Mouse (Mus musculus) cerebellum, adult (tissue): ENCODE results near the gene Cd109.

Experiments
- ATAC-seq: cut with Nextera tagmentation; 2 replicates; pipeline ENCODE4 v1.9.2; 2017; ENCODE audit warnings: mild to moderate bottlenecking, moderate library complexity, mixed read lengths; ENCODE audit not compliant: insufficient number of reproducible peaks, low FRiP score, low TSS enrichment

Gene Cd109

GRCm38 (mm10) chr9:78615401-78616021 is at the start of gene Cd109:
Cd109 (plus strand) TSS chr9:78615546.
- ATAC-seq, result no peak

- no peak for ATAC-seq
Measured at GRCm38 (mm10) chr9:78569934-78570333, 45.4 kb upstream of the Cd109 start.

- ATAC-seq, result no peak
Measured at GRCm38 (mm10) chr9:78576466-78576865, 38.9 kb upstream of the Cd109 start.

GRCm38 (mm10) chr9:78578824-78579223 is 36.5 kb upstream of the Cd109 start:
- ATAC-seq, result no peak

- ATAC-seq, result no peak
Measured at GRCm38 (mm10) chr9:78579644-78580396, 35.5 kb upstream of the Cd109 start.

DNA sequence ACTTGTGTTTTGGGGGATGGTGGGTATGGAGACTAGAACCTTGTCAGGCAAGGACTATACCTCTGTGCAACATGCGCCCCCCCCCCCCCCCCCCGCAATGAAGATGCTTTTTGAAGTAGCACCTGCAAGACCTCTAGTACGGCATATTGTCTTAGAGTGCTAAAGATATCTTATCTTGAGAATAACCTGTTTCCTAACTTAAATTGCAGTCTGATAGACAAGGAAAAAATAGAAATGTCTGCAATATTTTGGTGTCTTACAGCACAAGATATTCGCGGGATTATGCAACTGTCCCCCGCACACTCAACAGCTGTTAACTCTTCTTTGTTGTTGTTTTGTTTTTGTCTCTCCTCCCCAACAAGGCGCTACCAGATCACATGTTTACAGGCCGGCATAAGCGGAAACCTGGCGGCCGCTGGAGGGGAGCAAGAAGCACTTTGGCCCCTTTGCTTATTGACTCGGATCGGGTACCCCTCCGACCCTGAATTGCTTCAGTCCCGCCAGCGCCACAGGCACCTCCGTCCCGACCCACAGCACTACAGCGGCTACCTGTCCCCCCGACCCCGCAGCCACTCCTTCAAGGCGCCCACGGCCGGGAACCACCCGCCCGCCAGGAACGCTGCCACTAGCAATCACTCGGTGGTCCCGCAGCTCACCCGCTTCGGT is 28.0 kb upstream of the Cd109 start:
- ATAC-seq, result no peak

GRCm38 (mm10) chr9:78587914-78588313 is 27.4 kb upstream of the Cd109 start, which contains the start of gene Slc17a5:
Slc17a5 (minus strand) TSS chr9:78588041.
- ATAC-seq, result peak; percentile 95

DNA sequence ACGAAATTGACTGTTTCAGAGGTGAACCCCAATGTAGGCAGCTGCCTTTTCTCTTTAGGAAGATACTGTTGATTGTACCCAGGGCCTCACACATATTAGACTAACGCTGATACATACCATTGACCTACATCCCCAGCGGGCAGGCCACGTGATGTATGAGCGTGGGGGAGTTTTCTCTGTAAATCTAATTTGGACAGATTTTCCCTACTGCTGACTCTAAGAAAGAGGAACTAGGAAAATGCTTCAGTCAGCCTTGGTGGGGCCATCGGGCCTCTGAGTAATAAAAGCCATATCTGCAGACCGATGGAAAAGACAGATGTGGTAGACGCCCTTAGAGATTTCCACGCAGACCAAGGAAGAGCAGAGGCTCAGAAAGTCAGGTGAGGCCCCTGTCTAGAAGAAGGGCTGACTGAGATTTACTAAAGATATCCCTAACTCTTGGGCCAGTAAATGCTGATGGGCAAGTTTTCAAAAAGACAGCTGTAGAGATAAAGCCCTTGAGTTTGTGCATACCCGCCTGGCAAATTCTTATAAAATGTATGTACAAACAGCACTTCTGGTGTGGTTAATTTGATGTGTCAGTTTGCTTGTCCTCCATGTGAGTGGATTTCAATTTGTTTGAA is 26.8 kb upstream of the Cd109 start:
- ATAC-seq, result 0 out of 2 replicates have a peak, but pooled peaks have one; percentile 19

DNA sequence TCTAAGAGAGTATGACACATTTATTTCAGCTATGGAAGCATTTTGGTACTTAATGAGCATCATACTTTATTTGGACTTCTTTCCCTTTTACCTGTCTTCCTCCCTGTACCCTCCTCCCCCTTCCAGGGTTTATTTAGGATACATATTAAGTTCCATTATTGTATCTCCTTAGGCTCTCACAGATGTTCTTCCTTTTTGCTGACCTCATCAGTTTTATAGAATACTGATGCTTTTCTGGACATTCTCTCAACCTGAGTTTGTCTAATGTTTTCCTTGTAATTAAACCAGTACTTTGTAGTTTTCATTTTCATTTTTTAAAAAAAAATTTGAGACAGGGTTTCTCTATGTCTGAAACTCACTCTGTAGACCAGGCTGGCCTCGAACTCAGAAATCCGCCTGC is 24.9 kb upstream of the Cd109 start:
- ATAC-seq, result no peak

GRCm38 (mm10) chr9:78595257-78595656 is 20.1 kb upstream of the Cd109 start:
- no peak for ATAC-seq

- no peak for ATAC-seq
Measured at GRCm38 (mm10) chr9:78595769-78596555, 19.4 kb upstream of the Cd109 start.

- peak; percentile 58; the same call in 1 of the 2 replicates for ATAC-seq
Measured at GRCm38 (mm10) chr9:78596834-78597233, 18.5 kb upstream of the Cd109 start.

DNA sequence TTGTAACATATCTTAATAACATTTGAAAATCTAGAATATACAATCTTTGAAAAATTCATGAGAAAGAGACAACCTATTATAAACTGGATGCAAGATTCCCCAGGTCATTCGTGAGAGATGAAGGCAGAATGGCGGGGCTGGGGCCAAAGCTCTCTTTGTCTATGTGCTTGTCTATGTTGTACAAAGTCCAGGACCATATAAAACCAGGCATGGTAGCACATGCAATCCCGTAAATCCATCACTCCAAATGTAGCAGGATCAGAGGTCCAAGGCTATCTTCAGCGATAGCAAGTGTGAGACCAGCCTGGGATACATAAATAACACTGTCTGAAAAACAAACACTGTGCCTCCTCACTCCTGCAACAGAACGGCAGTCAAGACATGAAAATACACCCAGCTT is 15.4 kb upstream of the Cd109 start:
- ATAC-seq, result no peak

GRCm38 (mm10) chr9:78601046-78601730 is 14.2 kb upstream of the Cd109 start:
- ATAC-seq, result no peak

DNA sequence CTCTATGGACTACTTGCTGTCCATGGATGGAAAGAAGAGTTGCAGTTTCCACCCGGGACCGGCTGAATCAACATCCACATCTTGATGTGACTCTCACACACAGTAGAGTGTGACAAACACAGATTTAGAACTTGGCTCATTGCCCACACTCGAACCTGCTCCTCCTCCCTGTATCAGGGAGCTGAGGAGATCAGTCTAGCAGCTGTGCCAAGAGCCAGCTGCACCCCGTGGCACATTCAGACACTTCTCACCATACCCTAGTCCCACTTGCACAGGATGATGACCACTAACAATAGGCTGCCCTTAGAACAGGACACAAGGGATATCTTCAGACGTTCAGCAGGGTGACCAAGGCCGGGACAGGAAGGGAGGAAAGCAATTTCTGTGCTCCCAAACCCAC is 1.1 kb upstream of the Cd109 start:
- no peak for ATAC-seq

- ATAC-seq, result no peak
Measured at GRCm38 (mm10) chr9:78619285-78619684, 3.9 kb downstream of the Cd109 start.

- no peak for ATAC-seq
Measured at GRCm38 (mm10) chr9:78623301-78623747, 8.0 kb downstream of the Cd109 start.

- ATAC-seq, result no peak
Measured at GRCm38 (mm10) chr9:78629991-78630390, 14.6 kb downstream of the Cd109 start.

DNA sequence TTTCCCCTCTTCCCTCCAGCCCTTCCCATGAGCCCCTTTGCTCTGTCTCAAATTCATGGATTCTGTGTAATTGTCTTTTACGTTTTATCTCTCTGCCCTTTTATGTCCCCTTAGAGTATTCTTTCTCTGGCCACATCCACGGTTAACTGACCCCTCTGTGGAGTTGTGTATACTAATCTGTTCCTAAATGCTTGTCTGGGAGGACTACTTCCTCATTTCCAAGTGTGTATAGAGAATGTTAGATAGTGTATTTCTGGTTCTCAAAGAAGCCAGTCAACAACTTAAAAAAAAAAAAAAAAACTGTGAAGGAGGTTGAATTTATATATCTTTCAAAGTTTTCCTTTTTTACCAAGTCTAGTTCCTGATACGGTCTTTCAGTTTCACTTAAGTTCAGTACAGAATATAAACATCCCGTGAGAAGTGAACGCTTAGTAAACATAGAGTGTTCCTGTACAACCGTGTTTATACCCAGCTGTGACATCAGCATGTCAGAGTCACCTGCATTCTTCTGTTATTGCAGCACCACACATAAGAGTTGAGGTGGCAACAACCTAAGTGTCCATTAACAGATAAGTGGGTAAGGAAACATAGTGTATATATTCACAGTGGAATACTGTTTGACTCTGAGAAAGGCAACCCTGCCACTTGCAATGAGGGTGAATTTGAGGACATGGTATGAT is 16.5 kb downstream of the Cd109 start:
- ATAC-seq, result no peak
